Mouse (Mus musculus) heart, adult 2 months (tissue): ENCODE results near the gene Tfap4. TPM values are rescaled to one million over a fixed set of nuclear protein-coding genes. Genes with fewer than 3 reads are reported as not detected.

Source experiments
- DNase-seq, 2 experiments: peaks; one replicate each; pipeline ENCODE4 v3.0.0; 2021
- H3K27ac ChIP-seq: fragments of 200-600 bp; 2 replicates; pipeline ENCODE4 v1.8.1; 2022
- H3K27me3 ChIP-seq: fragments of 200-500 bp; 2 replicates; pipeline ENCODE4 v1.6.1; 2012; ENCODE audit warnings: mild to moderate bottlenecking, low read length, inconsistent platforms, mixed read lengths; ENCODE audit not compliant: control insufficient read depth, insufficient read depth
- H3K36me3 ChIP-seq: fragments of 200-500 bp; 2 replicates; pipeline ENCODE4 v1.6.1; 2012; ENCODE audit warnings: low read length, inconsistent platforms; ENCODE audit not compliant: control insufficient read depth, insufficient read depth
- H3K4me1 ChIP-seq: fragments of 200-500 bp; 2 replicates; pipeline ENCODE4 v1.6.1; 2011; ENCODE audit warnings: low read length; ENCODE audit not compliant: control insufficient read depth, insufficient read depth
- H3K4me3 ChIP-seq: fragments of 200-600 bp; 2 replicates; pipeline ENCODE4 v1.8.1; 2022
- H3K79me2 ChIP-seq: fragments of 200-500 bp; replicated peaks from 2 replicates; pipeline ENCODE4 v1.6.1; 2012; ENCODE audit warnings: mild to moderate bottlenecking, inconsistent platforms, low read length, moderate library complexity, mixed read lengths; ENCODE audit not compliant: control insufficient read depth, insufficient read depth
- H3K9ac ChIP-seq: fragments of 200-500 bp; 2 replicates; pipeline ENCODE4 v1.6.1; 2012; ENCODE audit warnings: low read depth, mild to moderate bottlenecking, control low read depth, inconsistent platforms, low read length, mixed read lengths
- CTCF ChIP-seq: fragments of 200-600 bp; IDR thresholded peaks from 2 replicates; pipeline ENCODE4 v1.8.1; 2022; ENCODE audit warnings: antibody characterized with exemption, mild to moderate bottlenecking, moderate library complexity
- EP300 ChIP-seq: fragments of 200-500 bp; IDR thresholded peaks from 2 replicates; pipeline ENCODE4 v1.6.1; 2011; ENCODE audit warnings: low read depth, low read length, control low read depth; ENCODE audit not compliant: insufficient read depth
- POLR2A ChIP-seq: fragments of 200-500 bp; IDR thresholded peaks from 2 replicates; pipeline ENCODE4 v1.6.1; 2011; ENCODE audit warnings: mild to moderate bottlenecking, low read depth, low read length, control low read depth; ENCODE audit not compliant: insufficient read depth
- WGBS: fragments of 180-500 bp; shearing (Covaris S2); methylation state at CpG from one replicate; pipeline ENCODE4 v1.1.7; 2018; 5-methylcytosine and 5-hydroxymethylcytosine counted together
- intact Hi-C: fragments of 180-260 bp; cut with DNase I; formaldehyde crosslinking; loops from one replicate; pipeline ENCODE4 v1.15.1; 2025
- polyA plus RNA-seq: library from polyadenylated mRNA; depleted of rRNA; stranded (reverse); fragments of >200 nt; gene quantifications from 2 replicates; pipeline ENCODE4 v1.2.3, GENCODE M21; 2012
- total RNA-seq, 2 experiments: library from RNA; stranded (reverse); gene quantifications; 2 replicates each; pipeline ENCODE4 v1.2.3; 2021

The Tfap4 gene
- total and polyA plus RNA-seq, 3 experiments, result 2.4 to 3.4 (median 3.2) TPM

GRCm38 (mm10) chr16:4552829-4553550 is 6.7 kb downstream of the Tfap4 start:
- Histone ChIP-seq H3K27me3 (no peaks in the 10 kb centered on the region), H3K36me3 (no peaks in the 10 kb centered on the region), H3K4me3 (no peak overlapping the region), H3K9ac (0 out of 2 replicates have a peak overlapping the region, but pooled peaks have one; percentile 16), H3K79me2 (no peaks in the 10 kb centered on the region; the same call in 1 of the 2 replicates), H3K4me1 (peaks cover 2% of the 10 kb centered on the region; the same call in 1 of the 2 replicates), H3K27ac (peak overlapping the region; percentile 31; the same call in 1 of the 2 replicates)
- intact Hi-C loops, result loop anchor here (5.0 to 10.0 kb wide), 2 partner anchors 114 to 232 kb away; no protein-coding TSS in a partner anchor
- TF ChIP-seq POLR2A (no peak), CTCF (no peak), EP300 (no peak)
- DNase-seq, result peak; percentile 58 to 59
- WGBS, result 48% methylated on average over 6 of the region's 6 CpGs

- H3K36me3 ChIP-seq, result no peaks in the 10 kb centered on the region
- H3K79me2 ChIP-seq, result no peaks in the 10 kb centered on the region
- peaks cover 2% of the 10 kb centered on the region; the same call in 1 of the 2 replicates for H3K4me1 ChIP-seq
- TF ChIP-seq POLR2A (no peak), EP300 (no peak), CTCF (no peak)
- no peak for DNase-seq
- no peak overlapping the region for H3K4me3 ChIP-seq
- whole genome bisulfite sequencing, result 94% methylated on average over 12 of the region's 12 CpGs
- no peak overlapping the region for H3K9ac ChIP-seq
- H3K27me3 ChIP-seq, result no peaks in the 10 kb centered on the region
- intact Hi-C loops, result loop anchor here (1.0 to 10.0 kb wide), 3 partner anchors 55 to 233 kb away; no protein-coding TSS in a partner anchor
- no peak overlapping the region for H3K27ac ChIP-seq
Measured at GRCm38 (mm10) chr16:4551885-4552284, 7.8 kb downstream of the Tfap4 start.

- no peak for TF ChIP-seq POLR2A
- TF ChIP-seq EP300, result peak; percentile 87
- H3K27ac ChIP-seq, result no peak overlapping the region
- DNase-seq, result peak; percentile 70 to 78
- H3K27me3 ChIP-seq, result no peaks in the 10 kb centered on the region
- no peaks in the 10 kb centered on the region for H3K79me2 ChIP-seq
- H3K36me3 ChIP-seq, result no peaks in the 10 kb centered on the region
- peaks cover 2% of the 10 kb centered on the region; the same call in 1 of the 2 replicates for H3K4me1 ChIP-seq
- intact Hi-C loops, result loop anchor here (1.0 to 10.0 kb wide), 3 partner anchors 56 to 234 kb away; no protein-coding TSS in a partner anchor
- no peak overlapping the region for H3K9ac ChIP-seq
- H3K4me3 ChIP-seq, result no peak overlapping the region
- 23% methylated on average over 13 of the region's 13 CpGs for WGBS
Measured at GRCm38 (mm10) chr16:4551056-4551455, 8.6 kb downstream of the Tfap4 start.

GRCm38 (mm10) chr16:4548953-4549688 is 10.5 kb downstream of the Tfap4 start:
- no peaks in the 10 kb centered on the region for H3K27me3 ChIP-seq
- intact Hi-C loops, result no loop called here
- TF ChIP-seq CTCF, result peak; percentile 19; the same call in 1 of the 2 replicates
- no peak for TF ChIP-seq EP300
- no peak for TF ChIP-seq POLR2A
- no peak overlapping the region for H3K27ac ChIP-seq
- H3K36me3 ChIP-seq, result no peaks in the 10 kb centered on the region
- 93% methylated on average over 18 of the region's 18 CpGs for WGBS
- no peaks in the 10 kb centered on the region; the same call in 1 of the 2 replicates for H3K79me2 ChIP-seq
- DNase-seq, result no peak
- peaks cover 2% of the 10 kb centered on the region; the same call in 1 of the 2 replicates for H3K4me1 ChIP-seq
- no peak overlapping the region for H3K9ac ChIP-seq
- no peak overlapping the region for H3K4me3 ChIP-seq

- intact Hi-C loops, result no loop called here
- WGBS, result 96% methylated on average over 5 of the region's 5 CpGs
- peaks cover 2% of the 10 kb centered on the region; the same call in 1 of the 2 replicates for H3K4me1 ChIP-seq
- no peaks in the 10 kb centered on the region; the same call in 1 of the 2 replicates for H3K79me2 ChIP-seq
- H3K27me3 ChIP-seq, result no peaks in the 10 kb centered on the region
- no peak overlapping the region for H3K27ac ChIP-seq
- H3K36me3 ChIP-seq, result no peaks in the 10 kb centered on the region
- DNase-seq, result no peak
- H3K9ac ChIP-seq, result no peak overlapping the region
- no peak overlapping the region for H3K4me3 ChIP-seq
- no peak for TF ChIP-seq POLR2A
Measured at GRCm38 (mm10) chr16:4547611-4548010, 12.0 kb downstream of the Tfap4 start.
